ENCODE assay signal across 8 mouse cellular contexts in genomic region chrX:10718021-10718837, GRCm38 (mm10). TPM values are rescaled to one million over a fixed set of nuclear protein-coding genes. Genes with fewer than 3 reads are reported as not detected.
DNase-seq lines count a peak whose midpoint lies in the region; ATAC-seq and TF ChIP-seq lines count a peak whose summit lies in the region.

No protein-coding gene starts in this region.

- H3K9ac ChIP-seq in embryonic facial prominence, embryonic 12.5 days: peak overlapping the region; percentile 58
- H3K9ac ChIP-seq in heart, embryonic 15.5 days: peak overlapping the region; percentile 63
- peak overlapping the region; percentile 75 for H3K9ac ChIP-seq in liver, postnatal 0 days (replicated peaks)

- TF ChIP-seq EP300 in liver, postnatal 0 days (IDR thresholded peaks at IDR 0.05; ENCODE audit: low read depth): no peak

- no peak; the same call in 1 of the 2 replicates for ATAC-seq in embryonic facial prominence, embryonic 12.5 days (ENCODE audit: insufficient number of reproducible peaks, insufficient read depth, low FRiP score, low TSS enrichment)
- ATAC-seq in heart, embryonic 15.5 days (replicated peaks; ENCODE audit: insufficient number of reproducible peaks, insufficient read depth, low FRiP score, low read depth): no peak
- ATAC-seq in liver, postnatal 0 days: no peak

- H3K9me3 ChIP-seq in embryonic facial prominence, embryonic 12.5 days: no peaks in the 10 kb centered on the region
- no peaks in the 10 kb centered on the region for H3K9me3 ChIP-seq in heart, embryonic 15.5 days (replicated peaks)
- no peaks in the 10 kb centered on the region for H3K9me3 ChIP-seq in liver, postnatal 0 days (ENCODE audit: low read length)

- H3K4me3 ChIP-seq in embryonic facial prominence, embryonic 12.5 days: peak overlapping the region; percentile 52
- peak overlapping the region; percentile 56 for H3K4me3 ChIP-seq in heart, embryonic 15.5 days
- H3K4me3 ChIP-seq in liver, postnatal 0 days (ENCODE audit: low read depth, low read length): peak overlapping the region; percentile 68

- H3K27ac ChIP-seq in embryonic facial prominence, embryonic 12.5 days: peak overlapping the region; percentile 57
- H3K27ac ChIP-seq in heart, embryonic 15.5 days: peak overlapping the region; percentile 80
- H3K27ac ChIP-seq in liver, postnatal 0 days (ENCODE audit: low read depth): peak overlapping the region; percentile 89

- peak overlapping the region; percentile 60 for H3K4me2 ChIP-seq in embryonic facial prominence, embryonic 12.5 days (replicated peaks)
- H3K4me2 ChIP-seq in heart, embryonic 15.5 days: peak overlapping the region; percentile 72
- peak overlapping the region; percentile 76 for H3K4me2 ChIP-seq in liver, postnatal 0 days (ENCODE audit: low read depth, low read length)

- H3K27me3 ChIP-seq in embryonic facial prominence, embryonic 12.5 days: no peaks in the 10 kb centered on the region; the same call in 1 of the 2 replicates
- no peaks in the 10 kb centered on the region for H3K27me3 ChIP-seq in heart, embryonic 15.5 days
- no peaks in the 10 kb centered on the region for H3K27me3 ChIP-seq in liver, postnatal 0 days (ENCODE audit: insufficient read depth, low read length)

- no peak for TF ChIP-seq CTCF in liver, postnatal 0 days (IDR thresholded peaks at IDR 0.05; ENCODE audit: low read depth)

- no peaks in the 10 kb centered on the region for H3K36me3 ChIP-seq in embryonic facial prominence, embryonic 12.5 days
- no peaks in the 10 kb centered on the region for H3K36me3 ChIP-seq in heart, embryonic 15.5 days
- no peaks in the 10 kb centered on the region for H3K36me3 ChIP-seq in liver, postnatal 0 days (replicated peaks; ENCODE audit: insufficient read depth, low read length)

- 18% methylated on average over 61 of the region's 61 CpGs for WGBS in embryonic facial prominence, embryonic 12.5 days
- 9% methylated on average over 55 of the region's 61 CpGs for WGBS in heart, embryonic 15.5 days
- 12% methylated on average over 60 of the region's 61 CpGs for WGBS in liver, postnatal 0 days (ENCODE audit: insufficient replicate concordance)

- H3K4me1 ChIP-seq in embryonic facial prominence, embryonic 12.5 days: no peaks in the 10 kb centered on the region
- peaks cover 2% of the 10 kb centered on the region; the same call in 1 of the 2 replicates for H3K4me1 ChIP-seq in heart, embryonic 15.5 days (replicated peaks)
- H3K4me1 ChIP-seq in liver, postnatal 0 days (ENCODE audit: insufficient read depth): peaks cover 10% of the 10 kb centered on the region

- peak; percentile 40 to 48 for DNase-seq in B cell, adult 2 months
- peak; percentile 44 for DNase-seq in adipocyte (ENCODE audit: low spot score)
- peak; percentile 20 to 36 for DNase-seq in kidney, postnatal 36 days
- peak; percentile 34 for DNase-seq in liver, postnatal 0 days
- DNase-seq in right cerebral cortex, postnatal 14 days: peak; percentile 45
- no peak for DNase-seq in yolk sac, embryonic 10.5 days (ENCODE audit: low spot score)

RNA-seq across cellular contexts. Expression of gene Mid1ip1, which starts 3.4 kb away (rescaled TPM):
- polyA plus RNA-seq in embryonic facial prominence, embryonic 12.5 days (2016; fragmentation: Nextera tagmentation; extraction: Ambion mirVana): 29.7 and 31.7 TPM in 2 replicates
- 25.9 and 34.3 TPM in 2 replicates for polyA plus RNA-seq in heart, embryonic 15.5 days (2015; fragmentation: Nextera tagmentation; extraction: Ambion mirVana)
- polyA plus RNA-seq in liver, postnatal 0 days (2015; fragmentation: Nextera tagmentation; extraction: Ambion mirVana): 26.6 and 31.5 TPM in 2 replicates
